Mouse (Mus musculus) urinary bladder, postnatal 14 days (tissue): ENCODE measurements around the gene Lbhd2.
A peak's percentile ranks its signal among the peaks of the same experiment; 100 is the strongest.

Experiments used
- DNase-seq: peaks from one replicate; pipeline ENCODE4 v3.0.0; 2021; ENCODE audit warnings: low spot score

Gene Lbhd2

GRCm38 (mm10) chr12:111432097-111432496 lies 25.5 kb downstream of the Lbhd2 start:
- DNase-seq: peak; percentile 69

- DNase-seq: no peak
Measured at GRCm38 (mm10) chr12:111432751-111433331, 26.2 kb downstream of the Lbhd2 start.

- DNase-seq: no peak
Measured at GRCm38 (mm10) chr12:111434164-111434744, 27.6 kb downstream of the Lbhd2 start.

- no peak for DNase-seq
Measured at GRCm38 (mm10) chr12:111434745-111435327, 28.2 kb downstream of the Lbhd2 start.

- DNase-seq: no peak
Measured at GRCm38 (mm10) chr12:111436170-111436569, 29.6 kb downstream of the Lbhd2 start.

GRCm38 (mm10) chr12:111436640-111437039 lies 30.0 kb downstream of the Lbhd2 start:
- DNase-seq: peak; percentile 46

GRCm38 (mm10) chr12:111437222-111437900 lies 30.8 kb downstream of the Lbhd2 start:
- DNase-seq: no peak

- DNase-seq: no peak
Measured at GRCm38 (mm10) chr12:111438850-111439249, 32.2 kb downstream of the Lbhd2 start.

GRCm38 (mm10) chr12:111440701-111441373 lies 34.2 kb downstream of the Lbhd2 start:
- no peak for DNase-seq

- DNase-seq: no peak
Measured at GRCm38 (mm10) chr12:111441523-111441922, 34.9 kb downstream of the Lbhd2 start.

GRCm38 (mm10) chr12:111442309-111443010 lies 35.9 kb downstream of the Lbhd2 start, which contains the start of gene Tnfaip2:
Gene Tnfaip2 (plus strand): TSS chr12:111442469.
- DNase-seq: peak; percentile 88

- peak; percentile 32 for DNase-seq
Measured at GRCm38 (mm10) chr12:111443011-111443870, 36.6 kb downstream of the Lbhd2 start.

GRCm38 (mm10) chr12:111443921-111444831 lies 37.6 kb downstream of the Lbhd2 start:
- peak; percentile 38 for DNase-seq

GRCm38 (mm10) chr12:111445161-111445889 lies 38.7 kb downstream of the Lbhd2 start:
- DNase-seq: no peak

- DNase-seq: no peak
Measured at GRCm38 (mm10) chr12:111445890-111446613, 39.4 kb downstream of the Lbhd2 start.

GRCm38 (mm10) chr12:111446745-111447144 lies 40.1 kb downstream of the Lbhd2 start:
- no peak for DNase-seq

- peak; percentile 31 for DNase-seq
Measured at GRCm38 (mm10) chr12:111447350-111447749, 40.7 kb downstream of the Lbhd2 start.
